Mouse (Mus musculus): Measurements from ENCODE around the gene Kcnt2. TPM values are rescaled to one million over a fixed set of nuclear protein-coding genes. Genes with fewer than 3 reads are reported as not detected.

The Kcnt2 gene
- total and polyA plus RNA-seq, 3 experiments: not detected

GRCm38 (mm10) chr1:140275813-140276212, 29.9 kb downstream of the Kcnt2 start:
- Histone ChIP-seq H3K4me3 (replicated peaks in 1 of 3; ENCODE audit: low read depth in 2 of 3, low read length in 2 of 3, poor library complexity in 1 of 3) (no peak overlapping the region), H3K4me1 (ENCODE audit: control insufficient read depth in 1 of 2, insufficient read depth in 2 of 2) (no peaks in the 10 kb centered on the region), H3K36me3 (replicated peaks in 1 of 2; ENCODE audit: control insufficient read depth in 1 of 2, insufficient read depth in 1 of 2, low read length in 1 of 2) (no peaks in the 10 kb centered on the region), H3K9me3 (replicated peaks; ENCODE audit: low read length) (peaks cover 2% of the 10 kb centered on the region), H3K9ac (ENCODE audit: insufficient read depth, low read depth) (no peak overlapping the region), H3K27me3 (replicated peaks) (no peaks in the 10 kb centered on the region), H3K79me2 (replicated peaks; ENCODE audit: control insufficient read depth, extremely low read depth, insufficient read depth, poor library complexity, severe bottlenecking) (no peaks in the 10 kb centered on the region), H3K27ac (ENCODE audit: insufficient read depth, low read depth) (no peak overlapping the region), H3K4me2 (ENCODE audit: insufficient read depth, low read depth, poor library complexity, severe bottlenecking) (no peak overlapping the region)
- dilution Hi-C loops (cut with MboI; ENCODE audit: extremely low pct_ligation_motif_present, extremely low pct_unique_long_range_greater_than_20kb, low sequenced_read_pairs): no loop called here
- in situ Hi-C loops (cut with MboI; ENCODE audit: low pct_ligation_motif_present, low pct_unique_long_range_greater_than_20kb, low sequenced_read_pairs): no loop called here
- DNase-seq (ENCODE audit: extremely low read depth): no peak
- TF ChIP-seq JUND (conservative IDR thresholded peaks at IDR 0.05; ENCODE audit: low read depth, low read length) (no peak), ZC3H11A (IDR thresholded peaks at IDR 0.05; ENCODE audit: low read depth, low read length) (no peak), NELFE (IDR thresholded peaks at IDR 0.05; ENCODE audit: low read depth, low read length) (no peak), MYC (IDR thresholded peaks at IDR 0.05; ENCODE audit: low read depth, low read length) (no peak), POLR2AphosphoS2 (IDR thresholded peaks at IDR 0.05; ENCODE audit: low read depth, low read length) (no peak), USF1 (IDR thresholded peaks at IDR 0.05; ENCODE audit: low read depth, low read length) (no peak), BHLHE40 (IDR thresholded peaks at IDR 0.05; ENCODE audit: low read depth, low read length) (no peak), POLR2A (IDR thresholded peaks at IDR 0.05; ENCODE audit: low read depth, low read length) (no peak), GABPA (IDR thresholded peaks at IDR 0.05; ENCODE audit: insufficient replicate concordance, low read depth, low read length) (no peak), MAX (IDR thresholded peaks at IDR 0.05; ENCODE audit: low read length) (no peak), RCOR1 (conservative IDR thresholded peaks at IDR 0.05; ENCODE audit: low read depth, low read length) (no peak), PAX5 (IDR thresholded peaks at IDR 0.05; ENCODE audit: low read length) (no peak), RAD21 (IDR thresholded peaks at IDR 0.05; ENCODE audit: low read depth, low read length) (no peak), MEF2A (IDR thresholded peaks at IDR 0.05; ENCODE audit: borderline replicate concordance, low read depth, low read length) (no peak), TBP (conservative IDR thresholded peaks at IDR 0.05; ENCODE audit: low read depth, low read length) (no peak)

DNA sequence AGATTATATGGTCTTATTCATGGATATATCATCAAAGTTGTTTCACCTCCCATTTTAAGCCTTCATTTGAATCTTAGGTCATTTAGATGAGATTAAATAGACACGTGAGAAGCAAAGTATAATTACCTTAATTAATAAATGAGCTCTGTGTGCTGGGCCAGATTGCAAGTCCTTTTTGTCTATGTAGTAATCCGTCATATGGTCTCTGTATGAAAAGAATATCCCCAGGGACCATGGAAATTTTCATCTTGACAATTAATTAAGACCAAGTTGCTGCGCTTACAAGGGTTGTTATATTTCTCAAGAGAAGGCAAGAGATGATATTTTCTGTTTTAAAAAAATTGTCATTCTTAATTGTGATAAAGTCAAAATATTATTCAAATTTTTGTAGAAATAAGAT, 47.2 kb downstream of the Kcnt2 start:
- dilution Hi-C loops (cut with MboI; ENCODE audit: extremely low pct_ligation_motif_present, extremely low pct_unique_long_range_greater_than_20kb, low sequenced_read_pairs) (no loop called here), in situ Hi-C loops (cut with MboI; ENCODE audit: low pct_ligation_motif_present, low pct_unique_long_range_greater_than_20kb, low sequenced_read_pairs) (no loop called here)
- H3K36me3 ChIP-seq (replicated peaks in 1 of 2; ENCODE audit: control insufficient read depth in 1 of 2, insufficient read depth in 1 of 2, low read length in 1 of 2): no peaks in the 10 kb centered on the region
- H3K9ac ChIP-seq (ENCODE audit: insufficient read depth, low read depth): no peak overlapping the region
- H3K79me2 ChIP-seq (replicated peaks; ENCODE audit: control insufficient read depth, extremely low read depth, insufficient read depth, poor library complexity, severe bottlenecking): no peaks in the 10 kb centered on the region
- H3K4me1 ChIP-seq (ENCODE audit: control insufficient read depth in 1 of 2, insufficient read depth in 2 of 2): no peaks in the 10 kb centered on the region
- H3K27ac ChIP-seq (ENCODE audit: insufficient read depth, low read depth): no peak overlapping the region
- H3K9me3 ChIP-seq (replicated peaks; ENCODE audit: low read length): peaks cover 3% of the 10 kb centered on the region
- TF ChIP-seq ZNF384 (IDR thresholded peaks at IDR 0.05; ENCODE audit: low read depth, low read length): no peak
- TF ChIP-seq IRF4 (IDR thresholded peaks at IDR 0.05; ENCODE audit: low read depth, low read length): no peak
- TF ChIP-seq MEF2A (IDR thresholded peaks at IDR 0.05; ENCODE audit: borderline replicate concordance, low read depth, low read length): no peak
- no peak for TF ChIP-seq UBTF (IDR thresholded peaks at IDR 0.05; ENCODE audit: low read depth, low read length)
- TF ChIP-seq POLR2A (IDR thresholded peaks at IDR 0.05; ENCODE audit: low read depth, low read length): no peak
- TF ChIP-seq USF1 (IDR thresholded peaks at IDR 0.05; ENCODE audit: low read depth, low read length): no peak
- no peak for TF ChIP-seq ETS1 (conservative IDR thresholded peaks at IDR 0.05; ENCODE audit: low read depth, low read length)
- no peak for TF ChIP-seq ZKSCAN1 (IDR thresholded peaks at IDR 0.05; ENCODE audit: borderline replicate concordance, low read depth, low read length)
- H3K27me3 ChIP-seq (replicated peaks): no peaks in the 10 kb centered on the region
- H3K4me2 ChIP-seq (ENCODE audit: insufficient read depth, low read depth, poor library complexity, severe bottlenecking): no peak overlapping the region
- DNase-seq (ENCODE audit: extremely low read depth): no peak
- H3K4me3 ChIP-seq (replicated peaks in 1 of 3; ENCODE audit: low read depth in 2 of 3, low read length in 2 of 3, poor library complexity in 1 of 3): no peak overlapping the region

All from CH12.LX (cell line).